Mouse (Mus musculus) brain, embryonic 14.5 days (tissue): Measurements from ENCODE around the gene Vmn1r33. TPM values are rescaled to one million over a fixed set of nuclear protein-coding genes. Genes with fewer than 3 reads are reported as not detected.
"Not testable (repeated sequence)": the region's sequence is repeated elsewhere in the genome, so short reads cannot be mapped to it uniquely, and the experiment has no call there.

Source experiments
- DNase-seq: peaks from one replicate; pipeline ENCODE4 v3.0.0-alpha.2; 2011; ENCODE audit warnings: low read depth
- CTCF ChIP-seq: fragments of 200-500 bp; IDR thresholded peaks from 2 replicates; pipeline ENCODE4 v1.5.1; 2012; ENCODE audit warnings: inconsistent platforms, mild to moderate bottlenecking, moderate library complexity, borderline replicate concordance; ENCODE audit not compliant: insufficient read depth, insufficient read length; ENCODE audit errors: extremely low read depth
- POLR2A ChIP-seq: fragments of 200-500 bp; IDR thresholded peaks from 2 replicates; pipeline ENCODE4 v1.6.1; 2012; ENCODE audit warnings: mild to moderate bottlenecking, inconsistent platforms, borderline replicate concordance; ENCODE audit not compliant: poor library complexity, insufficient read depth, insufficient read length, severe bottlenecking; ENCODE audit errors: extremely low read depth
- polyA plus RNA-seq: library from polyadenylated mRNA; depleted of rRNA; stranded (reverse); fragments of >200 nt; gene quantifications from 2 replicates; pipeline ENCODE4 v1.2.3, GENCODE M21; 2012; rRNA removed

The Vmn1r33 gene
- polyA plus RNA-seq, result not detected in 2 replicates

DNA sequence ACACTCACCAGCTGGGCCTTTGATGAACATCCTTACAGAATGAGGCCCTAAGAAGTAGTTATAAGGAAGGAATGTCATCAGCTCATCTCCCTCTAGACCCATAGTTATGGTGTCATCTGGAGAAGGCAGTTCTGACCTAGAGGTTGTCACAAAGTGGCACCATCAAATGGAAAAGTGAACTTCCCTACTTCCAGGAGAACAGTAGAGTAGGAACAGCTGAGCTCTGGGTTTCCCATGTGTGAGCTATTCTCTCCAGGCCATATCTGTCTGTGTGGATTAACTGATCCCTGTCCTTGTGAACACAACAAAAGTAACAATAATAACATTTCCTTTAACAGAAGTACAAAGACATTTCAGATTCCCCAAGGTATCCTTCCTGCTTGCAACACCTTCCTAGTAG is at the start of gene Vmn1r33:
TSS of gene Vmn1r33 (minus strand) at position 101 of the 400 bp plus-strand sequence.
- DNase-seq, result not testable (repeated sequence)

DNA sequence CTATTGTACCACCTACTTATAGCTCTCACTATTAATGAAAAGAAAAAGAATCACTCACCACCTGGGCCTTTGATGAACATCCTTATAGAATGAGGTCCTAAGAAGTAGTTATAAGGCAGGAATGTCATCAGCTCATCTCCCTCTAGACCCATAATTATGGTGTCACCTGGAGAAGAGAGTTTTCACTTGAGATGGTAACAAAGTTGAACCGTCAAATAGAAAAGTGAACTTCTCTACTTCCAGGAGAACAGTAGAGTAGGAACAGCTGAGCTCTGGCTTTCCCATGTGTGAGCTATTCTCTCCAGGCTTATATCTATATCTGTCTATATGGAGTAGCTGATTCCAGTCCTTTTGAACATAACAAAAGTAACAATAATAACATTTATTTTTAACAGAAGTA is 25.7 kb upstream of the Vmn1r33 start, which contains the start of gene Vmn1r34:
TSS of gene Vmn1r34 (minus strand) at position 101 of the 400 bp plus-strand sequence.
- TF ChIP-seq POLR2A, result no peak
- no peak for TF ChIP-seq CTCF
- no peak for DNase-seq

- no peak for DNase-seq
- TF ChIP-seq POLR2A (no peak), CTCF (no peak)
Observed at GRCm38 (mm10) chr6:66595804-66596203, 22.3 kb downstream of the Vmn1r33 start.

Other genes starting within 250 kb of the Vmn1r33 start
- gene Mad2l1, start 82.9 kb downstream of the Vmn1r33 start, polyA plus RNA-seq, result 24.3 and 40.0 TPM in 2 replicates
- not detected in 2 replicates for gene Vmn1r32, start 58.2 kb downstream of the Vmn1r33 start, polyA plus RNA-seq
- not detected in 2 replicates for gene Vmn1r34, start 25.6 kb upstream of the Vmn1r33 start, polyA plus RNA-seq
- gene Vmn1r35, start 67.6 kb upstream of the Vmn1r33 start, polyA plus RNA-seq, result not detected in 2 replicates
- not detected in 2 replicates for gene Vmn1r36, start 100.9 kb upstream of the Vmn1r33 start, polyA plus RNA-seq
- gene Vmn1r37, start 111.1 kb upstream of the Vmn1r33 start, polyA plus RNA-seq, result not detected in 2 replicates
- gene Vmn1r38, start 164.3 kb upstream of the Vmn1r33 start, polyA plus RNA-seq, result not detected in 2 replicates
- gene Vmn1r39, start 192.3 kb upstream of the Vmn1r33 start, polyA plus RNA-seq, result not detected in 2 replicates